ENCODE assay signal across 13 mouse cellular contexts in genomic region chr7:89042977-89043376, GRCm38 (mm10).
DNase-seq lines count a peak whose midpoint lies in the region; ATAC-seq and TF ChIP-seq lines count a peak whose summit lies in the region.
"Had no signal": no experiment of that assay in that cellular context is flagged by ENCODE, and none has a peak within 500 bp of the region (broad histone marks: within the 10 kb centered on the region; RNA-seq: fewer than 3 reads in every experiment).

No protein-coding gene starts in this region.

- no peak for TF ChIP-seq POLR2A in CH12.LX (IDR thresholded peaks at IDR 0.05; ENCODE audit: low read depth, low read length)

- peak; percentile 68 for TF ChIP-seq RAD21 in CH12.LX (IDR thresholded peaks at IDR 0.05; ENCODE audit: low read depth, low read length)

- no peaks in the 10 kb centered on the region for H3K9me3 ChIP-seq in CH12.LX (replicated peaks; ENCODE audit: low read length)
- H3K9me3 ChIP-seq: heart, embryonic 10.5 days; lung, embryonic 15.5 days had no signal

- no peak overlapping the region for H3K27ac ChIP-seq in left cerebral cortex, adult 2 months
- H3K27ac ChIP-seq in CH12.LX (ENCODE audit: insufficient read depth, low read depth), result no peak overlapping the region
- H3K27ac ChIP-seq: heart, embryonic 10.5 days; lung, embryonic 15.5 days had no signal

- H3K79me2 ChIP-seq in CH12.LX (replicated peaks; ENCODE audit: control insufficient read depth, extremely low read depth, insufficient read depth, poor library complexity, severe bottlenecking), result no peaks in the 10 kb centered on the region

- H3K27me3 ChIP-seq in CH12.LX (replicated peaks), result no peaks in the 10 kb centered on the region
- H3K27me3 ChIP-seq: lung, embryonic 15.5 days had no signal

- intact Hi-C loops in left cerebral cortex, adult 2 months (cut with DNase I), result loop anchor here (2.0 to 10.0 kb wide), 2 partner anchors 948 to 1458 kb away; partner anchors contain the start of gene Grm5
- intact Hi-C loops in left cerebral cortex, postnatal 36 days (cut with DNase I), result loop anchor here (5.0 kb wide), 1 partner anchor 1931 kb away; no protein-coding TSS in a partner anchor

- TF ChIP-seq CTCF in left cerebral cortex, adult 2 months (IDR thresholded peaks at IDR 0.05), result peak; percentile 53
- TF ChIP-seq CTCF in CH12.LX (conservative IDR thresholded peaks at IDR 0.05 in 1 of 2, IDR thresholded peaks at IDR 0.05 in 1 of 2; ENCODE audit: low read depth in 2 of 2, low read length in 2 of 2), result peak in 1 of 2 experiments; percentile 56; a peak in 3 of 4 replicates

- H3K9ac ChIP-seq in CH12.LX (ENCODE audit: insufficient read depth, low read depth), result no peak overlapping the region
- H3K9ac ChIP-seq: lung, embryonic 15.5 days had no signal

- H3K4me2 ChIP-seq in CH12.LX (ENCODE audit: insufficient read depth, low read depth, poor library complexity, severe bottlenecking), result no peak overlapping the region
- H3K4me2 ChIP-seq: lung, embryonic 15.5 days had no signal

- TF ChIP-seq EP300 in CH12.LX (IDR thresholded peaks at IDR 0.05; ENCODE audit: low read length), result no peak

- no peak overlapping the region for H3K4me3 ChIP-seq in left cerebral cortex, adult 2 months
- no peak overlapping the region for H3K4me3 ChIP-seq in CH12.LX (replicated peaks in 1 of 3; ENCODE audit: low read depth in 2 of 3, low read length in 2 of 3, poor library complexity in 1 of 3)
- H3K4me3 ChIP-seq: erythroblast, embryonic 14.5 days; heart, embryonic 10.5 days; lung, embryonic 15.5 days had no signal

- no peaks in the 10 kb centered on the region for H3K4me1 ChIP-seq in CH12.LX (ENCODE audit: control insufficient read depth in 1 of 2, insufficient read depth in 2 of 2)
- H3K4me1 ChIP-seq: heart, embryonic 10.5 days; lung, embryonic 15.5 days had no signal

- DNase-seq in frontal cortex, postnatal 25 days (ENCODE audit: low spot score in 2 of 2), result no peak
- DNase-seq in left cerebral cortex, adult 2 months (ENCODE audit: extremely low spot score in 1 of 2, low spot score in 2 of 2), result no peak
- no peak for DNase-seq in left cerebral cortex, postnatal 36 days (ENCODE audit: low spot score in 2 of 2)
- DNase-seq in CH12.LX (ENCODE audit: extremely low read depth), result peak; percentile 12
- DNase-seq in fibroblast of lung, adult 2 months (ENCODE audit: low read depth), result peak; percentile 2
- no peak for DNase-seq in adrenal gland, postnatal 14 days
- no peak for DNase-seq in urinary bladder, adult 18-20 months (ENCODE audit: low spot score in 2 of 2)
- DNase-seq: cerebellum, adult 11-12 months; right cerebral cortex, postnatal 25 days had no signal

- in situ Hi-C loops in CH12.LX (cut with MboI; ENCODE audit: low pct_ligation_motif_present, low pct_unique_long_range_greater_than_20kb, low sequenced_read_pairs), result no loop called here

- dilution Hi-C loops in CH12.LX (cut with MboI; ENCODE audit: extremely low pct_ligation_motif_present, extremely low pct_unique_long_range_greater_than_20kb, low sequenced_read_pairs), result no loop called here

- no peaks in the 10 kb centered on the region for H3K36me3 ChIP-seq in CH12.LX (replicated peaks in 1 of 2; ENCODE audit: control insufficient read depth in 1 of 2, insufficient read depth in 1 of 2, low read length in 1 of 2)
- H3K36me3 ChIP-seq: heart, embryonic 10.5 days; lung, embryonic 15.5 days had no signal

- peak; percentile 67 for ATAC-seq in frontal cortex, adult (ENCODE audit: low TSS enrichment)

TF ChIP-seq in CH12.LX, 34 proteins besides CTCF, POLR2A, EP300 and RAD21:
- no peak for TF ChIP-seq MEF2A (IDR thresholded peaks at IDR 0.05; ENCODE audit: borderline replicate concordance, low read depth, low read length)
- TF ChIP-seq JUND (conservative IDR thresholded peaks at IDR 0.05; ENCODE audit: low read depth, low read length), result no peak
- TF ChIP-seq SMC3 (IDR thresholded peaks at IDR 0.05; ENCODE audit: low read depth, low read length), result peak; percentile 48
- no peak for TF ChIP-seq TBP (conservative IDR thresholded peaks at IDR 0.05; ENCODE audit: low read depth, low read length)
- TF ChIP-seq CHD2 (IDR thresholded peaks at IDR 0.05; ENCODE audit: low read length), result no peak
- no peak for TF ChIP-seq RCOR1 (conservative IDR thresholded peaks at IDR 0.05; ENCODE audit: low read depth, low read length)
- TF ChIP-seq USF2 (conservative IDR thresholded peaks at IDR 0.05; ENCODE audit: low read depth, low read length), result no peak

Comparison
In these comparisons a context has a peak if more than half of its experiments do, and no peak if none do; other contexts are left out.
1. DNase-seq: peak in CH12.LX (single experiment) and fibroblast of lung, adult 2 months (single experiment); none in frontal cortex, postnatal 25 days (0 of 2), left cerebral cortex, adult 2 months (0 of 2), left cerebral cortex, postnatal 36 days (0 of 2), adrenal gland, postnatal 14 days (single experiment) and urinary bladder, adult 18-20 months (0 of 2).